Mouse (Mus musculus) bone marrow, adult 2 months (tissue): ENCODE data around the gene Gpank1.

Source experiments
- CTCF ChIP-seq: fragments of 200-500 bp; IDR thresholded peaks from 2 replicates; pipeline ENCODE4 v1.5.1; 2011; ENCODE audit warnings: low read length, control low read depth; ENCODE audit not compliant: control insufficient read depth, insufficient read depth
- POLR2A ChIP-seq: fragments of 200-500 bp; IDR thresholded peaks from 2 replicates; pipeline ENCODE4 v1.6.1; 2011; ENCODE audit warnings: low read depth, mild to moderate bottlenecking, control low read depth, low read length, borderline replicate concordance; ENCODE audit not compliant: control insufficient read depth

DNA sequence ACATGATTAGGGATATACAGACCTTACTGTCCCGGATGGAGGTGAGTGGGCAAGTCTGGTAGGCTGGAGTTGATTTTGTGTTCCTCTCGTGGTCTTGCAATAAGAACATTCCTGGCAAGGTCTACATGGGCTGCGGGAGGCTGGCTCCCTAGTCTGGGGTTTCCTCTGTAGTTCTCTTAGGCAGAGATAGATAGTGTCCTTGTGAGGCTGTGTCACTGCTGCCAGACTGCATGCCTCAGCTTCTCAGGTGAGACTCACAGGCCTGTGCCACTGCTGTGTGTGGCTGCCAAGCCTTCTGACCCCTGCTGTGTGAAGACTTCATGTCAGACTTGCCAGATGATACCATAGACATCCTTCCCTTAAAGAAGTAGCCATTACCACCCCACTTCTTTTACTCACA lies 18.0 kb downstream of the Gpank1 start:
- TF ChIP-seq POLR2A (no peak), CTCF (no peak)
